Mouse (Mus musculus) C2C12 (cell line): ENCODE results near the gene Fiz1.
A peak's percentile ranks its signal among the peaks of the same experiment; 100 is the strongest.

Experiments used
- CTCF ChIP-seq: IDR thresholded peaks from one replicate; pipeline ENCODE4 v1.5.1; 2011; ENCODE audit not compliant: control insufficient read depth, insufficient read depth, insufficient read length
- FOSL1 ChIP-seq: IDR thresholded peaks from one replicate; pipeline ENCODE4 v1.8.0; 2011; ENCODE audit warnings: mild to moderate bottlenecking, low read length; ENCODE audit not compliant: poor library complexity, insufficient read depth, severe bottlenecking
- MAX ChIP-seq: IDR thresholded peaks from one replicate; pipeline ENCODE4 v1.6.1; 2011; ENCODE audit warnings: mild to moderate bottlenecking, control low read depth
- MYOD1 ChIP-seq: IDR thresholded peaks from one replicate; pipeline ENCODE4 v1.6.1; 2011; ENCODE audit warnings: low read depth; ENCODE audit not compliant: control insufficient read depth, insufficient read length
- MYOG ChIP-seq: IDR thresholded peaks from one replicate; pipeline ENCODE4 v1.6.1; 2011; ENCODE audit not compliant: control insufficient read depth, insufficient read length; ENCODE audit errors: extremely low read depth
- USF1 ChIP-seq: IDR thresholded peaks from one replicate; pipeline ENCODE4 v1.6.1; 2011; ENCODE audit warnings: low read depth, mild to moderate bottlenecking, control low read depth, moderate library complexity

GRCm38 (mm10) chr7:5051193-5052192 lies 37.0 kb upstream of the Fiz1 start, which contains the start of gene Zfp580:
- peak; percentile 35 for TF ChIP-seq MAX
- TF ChIP-seq CTCF, result no peak
- no peak for TF ChIP-seq USF1
- no peak for TF ChIP-seq MYOD1
- no peak for TF ChIP-seq FOSL1
- TF ChIP-seq MYOG, result no peak
